Mouse (Mus musculus): ENCODE measurements around the gene Dhcr24.

The Dhcr24 gene

DNA sequence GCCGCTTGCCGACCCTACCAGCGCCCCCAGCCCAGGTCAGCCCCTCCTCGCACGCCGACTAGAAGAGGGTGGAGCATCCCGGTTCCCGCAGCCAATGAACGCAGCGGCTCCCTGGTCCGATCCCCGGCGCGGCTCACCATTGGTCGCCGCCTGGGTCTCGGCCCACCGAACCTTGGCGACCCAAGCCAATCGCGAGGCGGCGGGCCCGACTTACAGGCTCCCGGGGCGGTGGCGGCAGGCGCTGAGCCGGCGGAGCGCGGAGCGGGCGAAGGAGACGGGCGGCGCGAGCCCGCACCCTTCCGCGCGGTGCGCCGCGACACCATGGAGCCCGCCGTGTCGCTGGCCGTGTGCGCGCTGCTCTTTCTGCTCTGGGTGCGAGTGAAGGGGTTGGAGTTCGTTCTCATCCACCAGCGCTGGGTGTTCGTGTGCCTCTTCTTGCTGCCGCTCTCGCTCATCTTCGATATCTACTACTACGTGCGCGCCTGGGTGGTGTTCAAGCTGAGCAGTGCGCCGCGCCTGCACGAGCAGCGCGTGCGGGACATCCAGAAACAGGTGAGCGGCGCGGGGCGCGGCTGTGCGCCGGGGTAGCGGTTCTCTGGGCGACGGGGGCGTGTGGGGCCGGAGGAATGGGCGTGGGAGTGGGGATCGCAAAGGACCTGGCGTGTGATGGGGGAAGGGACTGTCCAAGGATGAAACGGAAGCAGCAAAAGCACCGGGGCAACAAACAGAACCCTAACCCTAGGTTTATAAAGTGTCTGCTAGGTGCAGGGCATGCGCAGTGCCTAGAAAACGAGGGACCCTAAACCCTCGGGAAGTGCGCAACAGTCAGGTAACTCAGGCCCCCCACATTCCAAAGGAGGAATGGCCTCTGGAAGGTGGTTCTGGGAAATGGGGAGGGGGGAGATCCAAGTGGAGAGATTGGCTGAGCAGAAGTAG is at the start of gene Dhcr24:
TSS of gene Dhcr24 (plus strand) at position 193 of the 936 bp plus-strand sequence.
- peak; percentile 94 to 95 for DNase-seq (ENCODE audit: low spot score in 2 of 2)

DNA sequence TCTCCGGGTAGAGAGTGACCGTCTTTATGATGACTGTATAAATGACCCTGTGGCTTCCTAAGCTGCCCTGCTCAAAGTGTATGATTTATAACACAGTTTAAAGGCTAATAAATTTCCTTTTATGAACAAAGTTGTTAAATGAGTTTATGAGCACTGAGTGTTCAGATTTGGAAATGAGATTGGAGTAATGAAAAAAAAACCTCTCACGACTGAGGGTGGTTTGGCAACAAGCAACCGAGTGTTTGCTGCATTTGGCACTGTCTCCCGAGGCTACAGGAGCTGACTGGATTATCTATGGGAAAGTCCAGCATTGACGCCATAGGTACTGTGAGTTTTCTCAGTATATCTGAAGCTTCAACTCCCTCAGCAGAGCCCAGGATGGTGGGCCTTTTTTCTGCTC is 46.2 kb upstream of the Dhcr24 start:
- DNase-seq (ENCODE audit: low spot score in 2 of 2): no peak

DNA sequence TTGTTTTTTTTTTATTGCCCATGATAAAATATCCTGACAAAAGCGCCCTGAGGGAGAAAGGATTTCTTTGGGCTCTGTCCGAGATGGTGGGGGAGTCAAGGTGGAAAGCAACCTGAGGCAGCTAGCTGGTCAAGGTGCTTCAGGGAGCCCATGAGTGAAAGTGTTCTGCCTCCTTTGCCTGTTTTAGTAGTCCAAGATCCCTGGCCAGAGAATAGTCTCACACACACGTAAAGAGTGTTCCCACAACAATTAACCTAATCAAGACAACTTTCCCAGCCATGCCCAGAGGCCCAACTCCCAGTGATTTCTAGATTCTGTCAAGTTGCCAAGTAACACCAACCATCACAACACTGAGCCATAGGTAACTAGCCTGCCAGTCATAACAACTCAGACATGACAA is 38.3 kb upstream of the Dhcr24 start:
- no peak for DNase-seq (ENCODE audit: low spot score in 2 of 2)

DNA sequence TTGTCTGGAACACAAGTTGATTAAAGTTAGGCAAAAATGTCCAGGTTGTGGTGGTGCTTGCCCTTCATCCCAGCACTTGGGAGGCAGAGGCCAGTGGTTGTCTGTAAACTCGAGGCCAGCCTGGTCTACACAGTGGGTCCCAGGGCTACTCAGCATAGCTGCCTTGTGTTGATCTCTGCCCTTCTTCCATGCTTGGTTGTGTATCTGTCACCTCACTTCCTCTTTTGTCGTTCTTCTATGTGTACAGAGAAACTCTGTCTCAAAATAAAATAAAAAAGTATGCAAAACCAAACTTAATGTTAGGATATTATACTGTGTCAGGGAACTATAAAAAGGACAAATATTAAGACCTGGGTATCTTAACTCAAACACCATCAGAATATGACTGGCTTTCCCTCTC is 36.7 kb upstream of the Dhcr24 start:
- no peak for DNase-seq (ENCODE audit: low spot score in 2 of 2)

DNA sequence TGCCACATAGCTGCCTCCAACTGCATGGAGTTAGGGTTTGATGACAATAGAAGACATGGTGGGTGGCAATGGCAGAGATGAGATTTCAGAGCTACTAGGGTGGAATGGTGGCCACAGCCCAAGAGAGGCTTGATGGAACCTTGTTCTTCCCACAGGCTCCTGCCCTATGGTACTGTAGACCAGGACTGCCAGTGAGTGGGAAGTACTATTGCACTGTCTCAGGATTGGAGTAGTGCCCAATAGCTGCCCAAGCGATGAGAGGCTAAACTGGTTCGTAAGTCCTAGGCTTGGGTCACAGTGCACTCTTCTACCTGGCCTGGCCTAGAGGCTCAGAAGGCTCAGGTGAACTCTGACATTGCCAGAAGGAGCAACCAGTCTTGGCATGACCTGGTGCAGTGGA is 35.8 kb upstream of the Dhcr24 start:
- DNase-seq (ENCODE audit: low spot score in 2 of 2): no peak

DNA sequence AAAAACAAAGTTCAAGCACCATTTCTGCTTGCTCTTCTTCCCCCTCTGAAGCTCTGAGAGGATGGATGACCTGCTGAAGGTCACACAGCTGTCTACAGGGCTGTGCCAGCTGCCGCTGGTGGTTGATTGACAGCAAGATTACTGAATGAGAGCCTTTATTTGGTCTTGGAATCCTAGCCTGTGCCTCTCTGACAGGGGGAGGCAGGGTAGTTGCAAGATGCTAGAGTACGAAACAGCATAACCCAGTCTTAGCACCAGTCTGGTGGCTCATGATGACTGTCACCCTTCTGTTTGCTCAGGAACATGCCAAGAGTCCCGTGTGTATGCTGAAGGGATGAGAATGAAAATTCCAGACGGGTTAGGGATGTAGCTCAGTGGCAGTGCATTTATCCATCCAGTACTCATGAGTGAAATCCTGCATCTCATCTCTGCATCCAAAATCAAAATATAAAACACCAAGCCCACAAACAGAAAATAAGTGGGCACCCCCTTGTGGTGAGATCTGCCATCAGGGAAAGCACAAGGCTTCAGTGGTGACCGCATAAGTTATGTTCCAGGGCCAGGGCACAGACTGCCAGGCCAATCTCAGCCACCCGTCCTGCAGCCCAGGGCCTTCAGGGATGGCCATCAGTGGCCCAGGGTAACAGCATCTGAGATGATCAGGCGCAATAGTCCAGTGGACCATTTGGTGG is 32.8 kb upstream of the Dhcr24 start:
- peak; percentile 37 for DNase-seq (ENCODE audit: low spot score in 2 of 2)

DNA sequence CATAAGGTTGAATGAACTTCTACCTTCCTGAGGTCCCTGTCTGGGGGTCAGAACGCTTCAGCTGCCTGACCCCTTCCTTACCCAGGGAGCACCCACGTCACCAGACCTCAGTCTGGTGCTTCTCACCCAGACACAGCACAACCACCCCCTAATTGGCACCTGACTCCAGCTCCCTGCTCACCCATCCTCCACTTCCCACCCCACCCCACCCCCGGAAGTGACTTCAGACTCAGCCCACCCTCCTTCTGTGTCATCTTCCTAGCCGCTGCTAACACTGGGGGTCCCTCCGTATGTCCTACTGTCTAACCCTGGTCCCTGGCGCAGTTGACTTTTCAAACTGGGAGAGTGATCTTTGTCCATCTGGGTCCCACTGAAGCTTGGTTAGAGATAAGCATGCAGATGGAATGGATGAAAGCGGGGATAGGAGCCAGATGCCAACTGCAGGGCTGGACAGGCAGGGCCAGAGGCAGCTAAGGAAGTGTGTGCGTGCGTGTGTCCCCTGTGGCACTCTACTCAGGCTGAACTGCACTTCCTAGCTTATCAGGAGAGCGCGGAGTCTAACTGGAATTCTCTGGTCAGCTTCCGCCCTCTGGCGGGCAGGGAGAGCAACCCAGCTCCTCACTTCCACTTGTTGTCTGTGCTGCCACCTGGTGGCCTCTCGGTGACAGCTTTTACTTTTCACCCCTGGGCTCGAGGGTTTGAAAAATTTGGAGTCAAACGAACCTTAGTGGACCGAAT is 31.3 kb upstream of the Dhcr24 start:
- peak; percentile 94 for DNase-seq (ENCODE audit: low spot score in 2 of 2)

DNA sequence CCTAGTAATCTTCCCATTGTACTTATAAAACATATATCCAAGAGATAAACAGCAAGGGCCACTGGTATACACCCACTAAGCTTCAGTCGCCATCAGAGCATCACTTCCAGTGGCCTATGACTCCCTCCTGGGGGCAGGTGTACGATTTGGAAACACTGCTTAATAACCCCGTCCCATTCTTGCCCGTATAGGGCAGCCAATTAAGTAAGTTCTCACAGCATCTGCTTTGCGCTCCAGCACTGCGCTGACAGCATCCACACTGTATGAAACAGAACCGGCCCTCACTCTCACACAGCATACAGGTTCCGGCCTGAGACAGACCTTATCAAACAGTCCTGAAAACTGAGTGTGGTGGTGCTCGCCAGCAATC is 30.7 kb upstream of the Dhcr24 start:
- no peak for DNase-seq (ENCODE audit: low spot score in 2 of 2)

DNA sequence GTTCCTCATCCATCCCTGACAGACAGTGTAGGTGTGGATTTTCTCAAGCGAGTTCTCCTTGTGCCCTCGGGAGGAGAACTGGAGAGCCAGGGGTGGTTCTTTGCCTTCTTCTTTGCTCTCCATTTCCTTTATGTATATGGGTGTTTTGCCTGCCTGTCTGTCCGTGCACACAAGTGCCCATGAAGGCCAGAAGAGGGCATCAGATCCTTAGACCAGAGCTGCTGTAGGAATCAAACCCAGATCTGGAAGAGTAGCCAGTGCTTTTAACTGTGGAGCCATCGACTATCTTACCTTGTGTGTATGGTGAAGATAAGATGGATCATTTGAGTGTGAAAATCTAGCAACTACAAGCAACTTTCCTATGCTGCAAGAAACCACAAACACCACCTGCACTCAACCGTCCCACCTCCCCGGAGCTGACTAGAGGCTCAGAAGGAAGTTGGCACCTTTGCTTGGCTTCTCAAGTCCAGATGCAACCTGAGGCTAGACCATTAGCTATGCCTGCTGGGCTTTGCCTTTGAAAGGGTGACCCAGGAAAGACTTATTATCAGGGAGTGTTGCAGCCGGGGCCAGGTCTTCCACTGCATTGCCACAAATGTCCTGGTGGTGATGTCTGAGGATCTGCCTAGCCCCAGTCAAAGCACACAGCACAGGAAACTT is 27.3 kb upstream of the Dhcr24 start:
- DNase-seq (ENCODE audit: low spot score in 2 of 2): no peak

DNA sequence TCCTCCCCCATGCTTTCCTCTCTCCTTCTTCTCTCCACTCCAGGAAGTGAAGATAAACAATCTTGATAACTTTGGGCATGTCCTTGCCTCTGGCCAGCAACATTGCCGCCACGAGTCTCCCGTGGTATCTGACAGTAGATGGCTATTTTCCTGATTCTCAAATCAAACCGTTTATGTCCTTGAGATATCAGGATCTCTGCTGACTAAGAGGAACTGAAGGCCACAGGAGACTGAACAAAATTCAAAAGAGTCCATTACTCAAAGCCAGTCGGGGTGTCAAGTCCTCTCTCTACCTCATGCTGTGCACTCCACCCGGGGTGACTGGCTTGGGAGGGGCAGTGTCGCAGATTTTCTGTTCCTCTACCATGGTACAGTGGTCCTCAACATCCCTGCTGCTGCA is 26.6 kb upstream of the Dhcr24 start:
- no peak for DNase-seq (ENCODE audit: low spot score in 2 of 2)

DNA sequence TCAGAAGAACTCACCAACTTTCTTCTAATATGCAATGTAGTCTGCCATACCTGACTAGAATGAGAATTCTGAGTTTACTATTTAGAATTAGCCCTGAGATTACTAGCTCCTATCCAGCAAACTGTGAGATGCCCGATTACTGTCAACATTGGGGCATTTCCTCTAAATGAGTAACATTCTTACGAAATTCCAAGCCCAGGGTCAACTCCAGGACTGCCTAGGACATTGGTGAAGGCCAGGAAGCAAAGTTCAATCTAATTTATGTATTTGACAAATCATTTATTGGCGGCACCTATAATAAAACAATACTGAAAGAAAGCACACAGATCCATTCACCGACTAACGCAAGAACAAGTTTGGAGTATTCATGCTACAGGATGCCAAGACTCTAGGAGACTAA is 21.1 kb upstream of the Dhcr24 start:
- DNase-seq (ENCODE audit: low spot score in 2 of 2): no peak

DNA sequence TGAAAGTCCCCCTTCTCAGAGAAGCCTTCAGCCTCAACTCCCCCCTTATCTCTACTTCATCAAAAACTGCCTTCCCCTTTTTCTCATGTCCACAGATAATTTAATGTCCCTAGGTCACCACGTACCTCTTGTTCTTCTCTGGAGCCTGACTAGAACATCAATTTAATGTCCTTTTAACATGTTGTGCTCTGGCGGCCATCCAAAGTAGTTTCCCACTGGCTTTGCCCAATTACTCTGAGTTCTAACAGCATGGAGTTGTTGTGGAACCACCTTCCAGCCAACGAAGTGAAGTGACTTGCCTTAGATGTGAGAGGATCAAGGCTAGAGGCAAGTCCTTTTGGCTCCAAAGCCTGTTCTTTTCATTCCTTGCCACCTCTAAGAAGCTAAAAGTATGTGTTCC is 19.3 kb upstream of the Dhcr24 start:
- DNase-seq (ENCODE audit: low spot score in 2 of 2): no peak

DNA sequence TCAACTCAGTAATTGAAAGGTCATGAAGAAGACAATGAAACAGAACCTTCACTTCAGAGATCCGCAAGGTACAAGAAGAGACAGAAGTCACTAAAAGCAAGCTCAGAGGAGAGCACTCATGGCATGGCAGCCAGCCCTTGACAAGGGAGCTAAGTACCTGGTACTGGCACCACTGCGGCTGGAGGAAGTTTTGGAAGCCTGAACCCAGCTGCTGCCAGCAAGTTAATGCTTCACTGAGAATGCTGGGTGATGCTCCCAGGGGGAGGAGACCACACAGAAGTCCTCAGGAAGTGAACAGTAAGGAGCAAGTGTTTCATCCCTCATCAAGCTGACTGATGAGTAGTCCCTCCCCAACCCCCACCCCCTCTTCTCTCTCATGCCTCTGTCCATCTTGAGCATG is 18.6 kb upstream of the Dhcr24 start:
- DNase-seq (ENCODE audit: low spot score in 2 of 2): no peak

DNA sequence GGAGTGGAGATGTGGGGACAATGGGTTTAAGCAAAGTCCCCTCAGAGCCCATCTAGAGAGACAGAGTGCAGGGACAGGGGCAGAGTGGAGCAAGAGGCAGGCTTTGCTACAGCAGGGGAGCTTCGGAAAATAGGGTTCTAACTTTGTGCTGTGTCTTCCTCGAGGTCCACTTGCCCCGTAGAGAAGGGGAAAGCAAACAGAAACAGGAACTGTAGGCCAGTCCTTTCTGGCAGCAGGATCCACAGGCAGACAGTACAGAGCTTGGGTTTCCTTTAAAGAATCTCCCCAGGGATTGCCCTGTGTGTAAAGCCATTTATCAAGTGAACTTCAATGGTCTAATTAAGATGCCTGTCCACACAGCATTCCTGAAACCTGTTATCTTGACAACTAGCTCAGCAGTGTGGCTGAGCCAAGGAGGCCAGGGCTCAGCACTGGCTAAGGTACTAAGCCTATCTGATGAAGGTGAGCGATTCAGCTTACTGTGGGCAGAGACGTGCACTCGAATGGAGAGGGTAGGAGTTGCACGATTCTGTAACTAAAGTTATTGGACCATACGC is 14.9 kb upstream of the Dhcr24 start:
- DNase-seq (ENCODE audit: low spot score in 2 of 2): no peak

DNA sequence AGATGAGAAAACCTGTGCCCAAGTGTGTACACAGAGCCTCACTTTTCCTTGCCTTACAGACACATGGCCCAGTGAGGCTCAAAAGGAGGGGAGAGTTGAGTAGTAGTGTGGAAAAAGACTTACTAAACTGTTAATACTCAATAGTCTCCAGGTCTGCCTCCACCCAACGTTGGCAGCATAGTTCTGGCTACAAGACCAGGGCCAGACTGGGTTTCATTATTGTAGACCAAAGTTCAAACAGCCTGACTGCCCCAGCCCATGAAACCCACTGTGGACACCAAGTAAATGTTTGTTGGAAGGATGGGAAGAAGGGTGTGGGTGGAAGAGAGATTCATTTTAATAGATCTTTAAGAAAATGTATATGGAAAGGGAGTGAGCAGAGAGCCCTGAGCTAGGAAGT is 13.9 kb upstream of the Dhcr24 start:
- no peak for DNase-seq (ENCODE audit: low spot score in 2 of 2)

DNA sequence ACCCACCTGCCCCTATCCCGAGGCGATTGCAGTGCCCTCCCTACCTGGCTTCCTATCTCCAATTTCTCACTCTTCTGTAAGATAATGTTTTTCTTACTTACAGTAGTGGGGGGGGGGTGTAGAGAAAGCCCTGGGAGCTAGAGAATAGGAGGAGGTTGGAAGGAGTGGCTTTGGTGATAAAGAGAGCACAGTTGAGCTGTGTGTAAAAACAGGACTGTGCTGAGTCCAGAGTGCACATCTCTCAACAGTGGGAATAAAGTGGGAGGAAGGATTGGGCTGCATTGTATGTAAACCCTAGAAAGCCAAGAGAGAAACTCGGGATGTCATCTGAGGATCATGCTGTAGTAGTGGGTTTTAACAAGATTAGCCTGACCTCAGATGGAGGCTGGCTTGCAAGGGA is 12.7 kb upstream of the Dhcr24 start:
- no peak for DNase-seq (ENCODE audit: low spot score in 2 of 2)

DNA sequence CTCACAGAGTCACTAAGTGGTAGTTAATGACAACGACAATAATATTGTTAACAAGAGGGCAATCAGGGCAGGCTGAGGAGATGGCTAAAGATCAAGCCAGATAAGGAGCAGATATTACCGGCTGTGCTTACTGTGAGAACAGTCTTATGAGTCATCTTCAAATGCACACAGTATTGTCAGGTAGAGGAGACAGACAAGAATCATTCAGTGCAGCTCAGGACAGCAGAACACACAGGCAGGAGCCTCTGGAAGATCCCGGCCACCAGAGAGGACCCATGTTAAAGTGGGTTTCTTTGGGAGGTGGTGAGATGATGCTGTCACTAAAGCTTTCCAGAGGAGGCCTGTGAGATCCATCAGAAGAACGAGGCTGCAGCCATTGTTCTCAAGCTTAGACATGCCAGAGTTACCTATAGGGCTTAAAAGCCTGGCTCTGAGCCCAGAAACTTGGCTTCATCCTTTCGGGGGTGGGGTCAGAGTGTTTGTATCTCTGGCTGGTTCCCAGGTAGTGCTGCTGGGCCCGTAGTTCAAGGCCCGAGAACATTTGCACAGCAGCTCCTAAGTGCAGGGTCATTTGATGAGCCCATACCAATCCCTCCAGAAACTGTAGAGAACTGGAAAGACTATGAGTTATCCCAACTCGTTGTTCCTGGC is 10.2 kb upstream of the Dhcr24 start:
- DNase-seq (ENCODE audit: low spot score in 2 of 2): no peak

DNA sequence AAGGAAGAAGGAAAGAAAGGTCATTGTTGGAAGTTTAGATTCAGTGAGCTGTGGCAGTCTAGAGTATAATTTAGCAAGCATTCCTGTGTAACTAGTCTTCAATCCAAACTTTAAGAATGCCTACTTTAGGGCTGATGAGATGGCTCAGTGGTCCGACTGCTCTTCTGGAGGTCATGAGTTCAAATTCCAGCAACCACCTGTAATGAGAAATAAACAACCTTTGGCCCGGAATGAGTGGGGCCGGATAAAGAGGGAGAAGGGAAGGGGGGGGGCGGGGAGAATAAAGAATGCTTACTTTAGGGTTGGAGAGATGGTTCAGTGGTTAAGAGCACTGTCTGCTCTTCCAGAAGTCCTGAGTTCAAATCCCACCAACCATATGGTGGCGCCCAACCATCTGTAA is 3.6 kb upstream of the Dhcr24 start:
- no peak for DNase-seq (ENCODE audit: low spot score in 2 of 2)

DNA sequence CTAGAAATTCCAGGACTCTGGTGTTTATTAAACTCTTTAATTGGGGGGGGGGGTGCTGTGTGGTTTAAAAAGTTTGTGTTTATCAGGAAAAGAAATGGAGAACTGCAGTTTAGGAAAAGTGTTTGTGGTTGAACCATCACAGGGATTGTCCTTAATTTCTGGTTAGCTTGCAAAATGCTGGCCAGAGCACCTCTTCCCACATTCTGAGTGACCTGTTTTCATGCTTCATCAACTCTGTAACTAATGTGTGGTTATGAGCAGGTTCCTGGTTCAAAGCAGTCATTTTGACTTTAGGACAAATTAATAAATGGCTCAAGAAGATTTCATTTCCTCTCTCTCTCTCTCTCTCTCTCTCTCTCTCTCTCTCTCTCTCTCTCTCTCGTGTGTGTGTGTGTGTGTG is 2.9 kb upstream of the Dhcr24 start:
- DNase-seq (ENCODE audit: low spot score in 2 of 2): no peak

DNA sequence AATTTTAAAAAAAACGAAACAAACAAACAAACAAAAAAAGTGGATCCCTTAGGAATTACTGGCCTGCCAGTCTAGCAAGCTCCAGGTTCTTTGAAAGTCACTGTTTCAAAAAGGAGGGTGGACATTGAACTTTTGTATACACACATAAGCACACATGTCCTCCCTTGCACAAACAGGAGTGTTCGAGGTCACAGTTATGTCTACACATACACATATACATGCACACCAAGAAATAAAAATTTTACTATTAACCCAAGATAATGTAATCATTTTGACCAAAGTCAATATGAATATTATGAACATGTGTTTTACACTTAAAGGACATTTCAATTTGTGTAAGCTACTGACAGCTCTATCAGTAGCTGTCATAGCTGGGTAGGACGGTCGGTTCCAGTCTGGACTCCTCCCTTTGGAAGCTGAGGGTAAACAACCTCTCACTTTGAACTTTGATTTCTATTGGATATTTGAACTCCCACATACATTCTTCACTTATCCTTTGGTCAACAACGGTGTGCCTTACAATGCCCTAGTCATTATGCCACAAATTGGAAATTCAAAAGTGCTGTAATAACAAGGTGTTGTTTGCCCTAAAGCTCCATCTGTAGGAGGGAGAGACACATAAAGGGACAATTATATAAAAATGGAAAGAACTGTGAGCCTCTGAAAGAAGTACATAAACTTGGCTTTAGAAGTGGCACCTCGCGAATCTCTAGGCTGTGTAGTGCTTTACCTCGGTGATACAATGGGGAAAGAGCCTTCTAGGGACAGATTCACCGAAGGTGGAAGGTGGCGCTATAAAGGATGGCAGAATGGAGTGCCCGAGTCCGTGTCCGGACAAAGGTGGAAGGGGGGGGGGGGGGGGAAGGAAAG is 1.3 kb upstream of the Dhcr24 start:
- no peak for DNase-seq (ENCODE audit: low spot score in 2 of 2)

Data from right cerebral cortex, adult 2 months (tissue).